Mouse (Mus musculus) hindbrain, postnatal 0 days (tissue): ENCODE measurements at regions not wholly inside any gene's neighbourhood (a gene's known extent, or its start where the extent isn't known, plus 50 kb on each side); places are given as distances from the start of the nearest gene placed in this dataset.

Experiments used
- ATAC-seq: fragments of 200-750 bp; cut with Nextera tagmentation; 2 replicates; pipeline ENCODE4 v1.8.0; 2017; ENCODE audit warnings: mild to moderate bottlenecking, moderate TSS enrichment, moderate library complexity
- DNase-seq: peaks from one replicate; pipeline ENCODE4 v3.0.0-alpha.2; 2015; ENCODE audit warnings: low spot score
- H3K27ac ChIP-seq: fragments of 300-500 bp; sonication (generic); 2 replicates; pipeline ENCODE4 v1.5.1; 2014; ENCODE audit warnings: mild to moderate bottlenecking
- H3K27me3 ChIP-seq: fragments of 300-500 bp; sonication (generic); 2 replicates; pipeline ENCODE4 v1.6.1; 2014; ENCODE audit warnings: low read length, mixed read lengths; ENCODE audit not compliant: insufficient read depth
- H3K36me3 ChIP-seq: fragments of 300-500 bp; sonication (generic); 2 replicates; pipeline ENCODE4 v1.6.1; 2014; ENCODE audit warnings: low read length, mixed read lengths; ENCODE audit not compliant: insufficient read depth
- H3K4me1 ChIP-seq: fragments of 300-500 bp; sonication (generic); 2 replicates; pipeline ENCODE4 v1.6.1; 2014; ENCODE audit warnings: antibody characterized with exemption, low read length, mixed read lengths; ENCODE audit not compliant: insufficient read depth
- H3K4me2 ChIP-seq: fragments of 300-500 bp; sonication (generic); 2 replicates; pipeline ENCODE4 v1.6.1; 2014; ENCODE audit warnings: low read depth, mild to moderate bottlenecking, low read length, moderate library complexity, mixed read lengths
- H3K4me3 ChIP-seq: fragments of 300-500 bp; sonication (generic); 2 replicates; pipeline ENCODE4 v1.5.1; 2014; ENCODE audit warnings: low read length
- H3K9ac ChIP-seq: fragments of 300-500 bp; sonication (generic); replicated peaks from 2 replicates; pipeline ENCODE4 v1.6.1; 2014; ENCODE audit warnings: mild to moderate bottlenecking, low read length, moderate library complexity, mixed read lengths
- H3K9me3 ChIP-seq: fragments of 300-500 bp; sonication (generic); 2 replicates; pipeline ENCODE4 v1.6.1; 2016; ENCODE audit warnings: low read length, mixed read lengths
- CTCF ChIP-seq: IDR thresholded peaks from 2 replicates; pipeline ENCODE4 v1.5.1; 2016; ENCODE audit warnings: antibody characterized with exemption, control low read depth, low read depth
- WGBS: fragments of 180-500 bp; shearing (Covaris S2); extraction: QIAGEN DNeasy Blood & Tissue Kit; methylation state at CpG from one replicate; pipeline ENCODE4 v1.1.7; 2014; 5-methylcytosine and 5-hydroxymethylcytosine counted together

GRCm38 (mm10) chr11:84628111-84628510 is 102.8 kb upstream of the Lhx1 start:
- 27% methylated on average over 2 of the region's 2 CpGs for WGBS
- Histone ChIP-seq H3K4me1 (no peaks in the 10 kb centered on the region), H3K4me2 (no peak overlapping the region), H3K9me3 (no peaks in the 10 kb centered on the region), H3K27me3 (no peaks in the 10 kb centered on the region), H3K9ac (no peak overlapping the region), H3K36me3 (no peaks in the 10 kb centered on the region), H3K27ac (peak overlapping the region; percentile 65), H3K4me3 (no peak overlapping the region)
- no peak for TF ChIP-seq CTCF
- peak; percentile 86 for ATAC-seq
- DNase-seq = peak; percentile 78

DNA sequence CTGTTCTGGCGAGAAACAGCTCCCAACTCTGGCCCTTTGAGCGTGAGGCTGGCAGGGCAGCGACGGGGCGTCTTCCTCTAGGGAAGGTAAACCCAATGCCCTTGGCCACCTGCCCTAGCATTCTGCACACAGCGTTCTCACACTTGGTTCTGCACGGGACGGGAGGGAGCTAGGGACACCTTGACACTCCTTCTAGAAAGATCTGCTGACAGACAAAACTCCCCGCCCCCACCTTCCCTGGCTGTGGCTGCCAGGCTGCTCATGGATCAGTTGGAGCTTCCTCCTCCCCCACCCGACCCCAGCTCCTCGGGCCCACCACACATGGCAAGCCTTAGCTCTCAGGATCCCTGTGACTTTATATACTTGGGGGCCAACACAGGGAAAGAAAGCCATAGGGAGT is 102.3 kb upstream of the Lhx1 start:
- Histone ChIP-seq H3K27ac (peak overlapping the region; percentile 65), H3K27me3 (no peaks in the 10 kb centered on the region), H3K4me2 (no peak overlapping the region), H3K4me3 (no peak overlapping the region), H3K9ac (no peak overlapping the region), H3K4me1 (no peaks in the 10 kb centered on the region), H3K36me3 (no peaks in the 10 kb centered on the region), H3K9me3 (no peaks in the 10 kb centered on the region)
- peak; percentile 52; the same call in 1 of the 2 replicates for ATAC-seq
- WGBS = 54% methylated on average over 11 of the region's 11 CpGs
- DNase-seq = peak; percentile 42
- no peak for TF ChIP-seq CTCF

DNA sequence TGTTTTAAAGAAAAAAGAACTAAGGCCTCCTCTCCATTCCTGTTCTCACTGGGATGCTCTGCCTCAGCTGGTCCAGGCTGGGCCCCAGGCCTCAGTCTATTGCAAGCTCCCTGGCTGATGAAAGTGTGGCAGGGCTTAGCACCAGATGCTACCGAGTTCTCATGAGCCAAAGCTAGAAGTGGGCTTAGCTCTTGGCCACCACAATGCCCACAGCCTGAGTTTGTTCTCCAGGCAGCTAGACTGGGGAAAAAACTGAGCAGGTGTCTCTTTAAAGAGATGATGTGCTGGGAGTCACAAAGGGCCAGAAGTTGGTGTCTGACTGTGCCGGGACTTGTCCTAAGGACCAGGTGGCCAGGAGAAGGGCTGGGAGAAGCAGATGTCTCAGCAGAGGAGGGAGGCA is 101.9 kb upstream of the Lhx1 start:
- Histone ChIP-seq H3K9me3 (no peaks in the 10 kb centered on the region), H3K4me1 (no peaks in the 10 kb centered on the region), H3K27ac (peak overlapping the region; percentile 65; the same call in 1 of the 2 replicates), H3K4me2 (no peak overlapping the region), H3K27me3 (no peaks in the 10 kb centered on the region), H3K36me3 (no peaks in the 10 kb centered on the region), H3K9ac (no peak overlapping the region), H3K4me3 (no peak overlapping the region)
- no peak for TF ChIP-seq CTCF
- DNase-seq = peak; percentile 62
- 46% methylated on average over 2 of the region's 2 CpGs for WGBS
- peak; percentile 61 for ATAC-seq

GRCm38 (mm10) chr11:84624100-84624499 is 98.8 kb upstream of the Lhx1 start:
- Histone ChIP-seq H3K4me3 (no peak overlapping the region), H3K9me3 (no peaks in the 10 kb centered on the region), H3K27me3 (no peaks in the 10 kb centered on the region), H3K4me2 (no peak overlapping the region), H3K36me3 (no peaks in the 10 kb centered on the region), H3K4me1 (no peaks in the 10 kb centered on the region), H3K9ac (no peak overlapping the region), H3K27ac (no peak overlapping the region)
- no peak for DNase-seq
- WGBS = 45% methylated on average over 5 of the region's 5 CpGs
- ATAC-seq = no peak
- no peak for TF ChIP-seq CTCF

DNA sequence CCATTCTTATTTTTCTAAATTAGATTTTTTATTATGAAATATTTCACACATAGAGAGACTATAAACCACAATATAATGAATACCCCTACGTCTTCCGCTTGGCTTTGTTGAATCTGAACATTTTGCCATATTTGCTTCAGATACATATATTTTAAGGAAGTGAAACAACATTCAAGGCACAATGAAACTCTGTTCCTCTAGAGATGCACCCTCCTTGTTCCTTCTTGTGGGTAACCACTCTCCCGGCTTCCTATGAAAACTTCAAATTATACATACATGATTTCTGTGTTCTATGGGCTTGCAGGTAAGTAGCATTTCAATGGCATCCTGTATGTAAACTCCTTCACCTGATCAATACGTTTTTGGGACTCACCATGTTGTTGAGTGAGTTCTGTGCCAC is 94.4 kb upstream of the Lhx1 start:
- no peak for DNase-seq

GRCm38 (mm10) chr11:84618576-84618975 is 93.2 kb upstream of the Lhx1 start:
- Histone ChIP-seq H3K27me3 (no peaks in the 10 kb centered on the region), H3K4me3 (no peak overlapping the region), H3K4me1 (no peaks in the 10 kb centered on the region), H3K36me3 (no peaks in the 10 kb centered on the region), H3K27ac (no peak overlapping the region), H3K9ac (no peak overlapping the region), H3K4me2 (no peak overlapping the region), H3K9me3 (no peaks in the 10 kb centered on the region)
- 86% methylated on average over 3 of the region's 3 CpGs for WGBS
- DNase-seq = no peak
- ATAC-seq = no peak
- TF ChIP-seq CTCF = peak; percentile 53

More for the DNA sequence above, 94.4 kb upstream of the Lhx1 start:
- no peak overlapping the region for H3K9ac ChIP-seq
- no peaks in the 10 kb centered on the region for H3K4me1 ChIP-seq
- WGBS = 90% methylated on average over 4 of the region's 4 CpGs
- no peaks in the 10 kb centered on the region for H3K27me3 ChIP-seq
- no peak for ATAC-seq
- no peaks in the 10 kb centered on the region for H3K9me3 ChIP-seq
- no peak overlapping the region for H3K4me3 ChIP-seq
- H3K27ac ChIP-seq = no peak overlapping the region
- no peak for TF ChIP-seq CTCF
- no peaks in the 10 kb centered on the region for H3K36me3 ChIP-seq
- no peak overlapping the region for H3K4me2 ChIP-seq

GRCm38 (mm10) chr11:84612982-84613720 is 87.8 kb upstream of the Lhx1 start:
- H3K9ac ChIP-seq = no peak overlapping the region
- H3K9me3 ChIP-seq = no peaks in the 10 kb centered on the region
- no peak overlapping the region for H3K4me2 ChIP-seq
- 60% methylated on average over 9 of the region's 9 CpGs for WGBS
- TF ChIP-seq CTCF = no peak
- H3K4me1 ChIP-seq = 0 out of 2 replicates have a peak, but pooled peaks cover 4% of the 10 kb centered on the region
- no peak overlapping the region for H3K27ac ChIP-seq
- DNase-seq (peak; percentile 61), ATAC-seq (no peak)
- no peak overlapping the region for H3K4me3 ChIP-seq
- no peaks in the 10 kb centered on the region for H3K27me3 ChIP-seq
- no peaks in the 10 kb centered on the region for H3K36me3 ChIP-seq
